Mouse (Mus musculus) neural tube, embryonic 12.5 days (tissue): ENCODE results near the gene Ywhag. TPM values are rescaled to one million over a fixed set of nuclear protein-coding genes. Genes with fewer than 3 reads are reported as not detected.
A peak's percentile ranks its signal among the peaks of the same experiment; 100 is the strongest.

Experiments
- ATAC-seq: fragments of 200-750 bp; cut with Nextera tagmentation; 2 replicates; pipeline ENCODE4 v1.8.0; 2017; ENCODE audit warnings: low read depth, mild to moderate bottlenecking, moderate TSS enrichment, moderate library complexity; ENCODE audit not compliant: low FRiP score
- H3K27ac ChIP-seq: fragments of 300-500 bp; sonication (generic); 2 replicates; pipeline ENCODE4 v1.5.1; 2016
- H3K27me3 ChIP-seq: fragments of 300-500 bp; sonication (generic); replicated peaks from 2 replicates; pipeline ENCODE4 v1.6.1; 2016; ENCODE audit warnings: mild to moderate bottlenecking
- H3K36me3 ChIP-seq: fragments of 300-500 bp; sonication (generic); 2 replicates; pipeline ENCODE4 v1.6.1; 2016; ENCODE audit warnings: mild to moderate bottlenecking
- H3K4me1 ChIP-seq: fragments of 300-500 bp; sonication (generic); 2 replicates; pipeline ENCODE4 v1.6.1; 2016
- H3K4me2 ChIP-seq: fragments of 300-500 bp; sonication (generic); replicated peaks from 2 replicates; pipeline ENCODE4 v1.6.1; 2016; ENCODE audit warnings: mild to moderate bottlenecking
- H3K4me3 ChIP-seq: fragments of 300-500 bp; sonication (generic); 2 replicates; pipeline ENCODE4 v1.5.1; 2016
- H3K9ac ChIP-seq: fragments of 300-500 bp; sonication (generic); 2 replicates; pipeline ENCODE4 v1.6.1; 2016; ENCODE audit warnings: mild to moderate bottlenecking
- H3K9me3 ChIP-seq: fragments of 300-500 bp; sonication (generic); 2 replicates; pipeline ENCODE4 v1.6.1; 2016; ENCODE audit warnings: mild to moderate bottlenecking
- WGBS: fragments of 180-500 bp; shearing (Covaris S2); methylation state at CpG from one replicate; pipeline ENCODE4 v1.1.7; 2016; 5-methylcytosine and 5-hydroxymethylcytosine counted together
- polyA plus RNA-seq: library from polyadenylated mRNA; unstranded; fragments of >200 nt; fragmentation: Nextera tagmentation; extraction: Ambion mirVana; gene quantifications from 2 replicates; pipeline ENCODE4 v1.2.1, GENCODE M21; 2016

The Ywhag gene
- polyA plus RNA-seq, result 516 and 524 TPM in 2 replicates

DNA sequence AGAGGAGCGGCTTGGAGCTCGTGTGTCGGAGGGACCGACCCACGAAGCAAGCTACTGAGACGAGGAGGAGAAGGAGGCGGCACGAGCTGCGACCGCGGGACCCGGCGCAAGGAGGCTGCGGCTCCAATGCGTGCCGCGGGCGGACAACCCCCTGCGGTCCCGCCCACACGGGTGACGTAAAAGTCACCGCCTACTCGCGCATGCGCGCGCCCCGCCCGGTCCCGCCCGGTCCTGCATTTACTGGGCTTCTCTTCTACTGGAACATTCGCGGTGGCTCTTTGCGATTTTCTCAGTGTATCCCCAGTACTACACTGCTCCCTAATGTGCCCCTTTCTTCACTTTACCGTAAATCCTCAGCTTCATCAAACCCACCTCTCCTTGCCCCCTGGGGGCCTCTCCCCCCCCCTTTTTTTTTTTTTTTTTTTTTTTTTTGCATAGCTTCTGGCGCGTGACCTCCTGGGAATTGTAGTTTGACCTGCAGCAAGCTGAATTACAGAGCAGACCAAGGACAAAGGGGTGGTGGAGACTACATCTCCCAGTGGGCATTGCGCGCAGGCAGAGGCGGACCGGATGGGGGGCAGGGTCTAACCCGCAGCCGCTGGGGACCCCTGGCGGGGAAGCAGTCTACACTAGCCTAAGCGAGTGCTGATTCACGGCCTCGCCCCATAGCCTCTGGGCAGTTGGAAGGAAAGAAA, at the start of gene Ywhag:
Gene Ywhag, minus strand, starts transcription at position 136 of the 695 bp plus-strand sequence.
- Histone ChIP-seq H3K9ac (peak within 1 kb of the TSS; percentile 92), H3K9me3 (no peaks in the 10 kb centered on the region), H3K4me2 (peak within 1 kb of the TSS; percentile 63), H3K4me1 (peaks cover 16% of the 10 kb centered on the region), H3K27ac (peak within 1 kb of the TSS; percentile 92), H3K27me3 (no peaks in the 10 kb centered on the region), H3K4me3 (peak within 1 kb of the TSS; percentile 91), H3K36me3 (peaks cover 25% of the 10 kb centered on the region)
- peak; percentile 95 for ATAC-seq
- WGBS, result 0% methylated on average over 47 of the region's 48 CpGs

DNA sequence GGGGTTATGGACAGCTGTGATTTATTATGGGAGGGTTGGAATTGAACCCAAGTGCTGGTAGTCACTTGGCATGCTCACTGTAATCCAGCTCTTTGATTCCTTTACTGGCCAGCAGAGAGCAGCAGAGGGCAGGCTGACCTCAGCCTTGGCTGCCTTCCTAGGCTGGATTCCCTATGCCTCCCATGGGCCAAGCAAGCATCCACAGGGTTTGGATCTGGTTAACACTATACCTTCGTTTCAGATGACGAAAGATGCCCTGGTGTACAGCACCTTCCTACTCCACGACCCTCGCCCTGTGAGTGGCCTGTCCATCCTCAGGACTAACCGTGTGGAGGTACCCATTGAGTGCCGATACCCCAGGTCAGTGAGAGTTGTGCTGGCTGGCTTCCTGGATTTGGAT, 48.0 kb upstream of the Ywhag start:
- Histone ChIP-seq H3K4me2 (no peak overlapping the region), H3K36me3 (no peaks in the 10 kb centered on the region), H3K27ac (no peak overlapping the region), H3K4me3 (no peak overlapping the region), H3K9me3 (no peaks in the 10 kb centered on the region), H3K9ac (no peak overlapping the region), H3K27me3 (no peaks in the 10 kb centered on the region), H3K4me1 (no peaks in the 10 kb centered on the region)
- 45% methylated on average over 6 of the region's 6 CpGs for WGBS
- ATAC-seq, result no peak

DNA sequence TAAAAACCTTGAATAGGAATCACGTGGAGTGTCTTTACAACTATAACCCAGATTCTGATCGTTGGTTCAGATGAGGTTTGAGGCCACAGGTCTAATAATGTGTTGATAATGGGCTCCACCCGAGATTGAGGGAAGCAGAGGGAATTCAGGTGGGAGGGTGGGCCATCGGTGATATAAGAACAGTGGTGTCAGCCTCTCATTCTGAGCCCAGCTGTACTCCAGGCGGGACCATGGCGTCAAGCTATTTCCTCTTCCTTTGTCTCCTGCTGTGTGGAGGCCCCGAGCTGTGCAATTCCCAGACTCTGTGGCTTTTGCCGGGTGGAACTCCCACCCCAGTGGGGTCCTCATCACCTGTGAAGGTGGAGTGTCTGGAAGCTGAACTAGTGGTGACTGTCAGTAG, 45.5 kb upstream of the Ywhag start, which contains the start of gene Zp3:
Gene Zp3, plus strand, starts transcription at position 196 of the 400 bp plus-strand sequence.
- Histone ChIP-seq H3K9me3 (no peaks in the 10 kb centered on the region), H3K4me2 (no peak within 1 kb of the TSS), H3K9ac (no peak within 1 kb of the TSS), H3K27me3 (no peaks in the 10 kb centered on the region), H3K4me1 (no peaks in the 10 kb centered on the region), H3K36me3 (no peaks in the 10 kb centered on the region), H3K27ac (no peak within 1 kb of the TSS), H3K4me3 (no peak within 1 kb of the TSS)
- WGBS, result 70% methylated on average over 8 of the region's 8 CpGs
- ATAC-seq, result no peak

DNA sequence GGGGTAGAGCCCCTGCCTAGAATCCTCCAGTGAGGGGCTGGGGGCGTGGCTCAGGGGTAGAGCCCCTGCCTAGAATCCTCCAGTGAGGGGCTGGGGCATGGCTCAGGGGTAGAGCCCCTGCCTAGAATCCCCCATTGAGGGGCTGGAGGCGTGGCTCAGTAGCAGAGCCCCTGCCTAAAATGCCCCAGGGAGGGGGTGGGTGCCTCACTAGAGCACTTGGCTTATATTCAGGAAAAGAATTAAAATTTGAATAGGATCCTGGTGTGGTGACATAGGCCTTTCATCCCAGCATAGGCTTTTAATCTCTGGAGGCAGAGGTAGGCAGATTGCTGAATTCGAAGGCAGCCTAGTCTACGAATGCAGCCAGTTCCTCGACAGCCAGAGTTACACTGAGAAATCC, 45.0 kb upstream of the Ywhag start:
- H3K9ac ChIP-seq, result no peak overlapping the region
- no peak overlapping the region for H3K27ac ChIP-seq
- H3K4me2 ChIP-seq, result no peak overlapping the region
- no peaks in the 10 kb centered on the region for H3K9me3 ChIP-seq
- WGBS, result 83% methylated on average over 5 of the region's 5 CpGs
- no peaks in the 10 kb centered on the region for H3K36me3 ChIP-seq
- no peaks in the 10 kb centered on the region for H3K4me1 ChIP-seq
- H3K4me3 ChIP-seq, result no peak overlapping the region
- no peaks in the 10 kb centered on the region for H3K27me3 ChIP-seq
- no peak for ATAC-seq

DNA sequence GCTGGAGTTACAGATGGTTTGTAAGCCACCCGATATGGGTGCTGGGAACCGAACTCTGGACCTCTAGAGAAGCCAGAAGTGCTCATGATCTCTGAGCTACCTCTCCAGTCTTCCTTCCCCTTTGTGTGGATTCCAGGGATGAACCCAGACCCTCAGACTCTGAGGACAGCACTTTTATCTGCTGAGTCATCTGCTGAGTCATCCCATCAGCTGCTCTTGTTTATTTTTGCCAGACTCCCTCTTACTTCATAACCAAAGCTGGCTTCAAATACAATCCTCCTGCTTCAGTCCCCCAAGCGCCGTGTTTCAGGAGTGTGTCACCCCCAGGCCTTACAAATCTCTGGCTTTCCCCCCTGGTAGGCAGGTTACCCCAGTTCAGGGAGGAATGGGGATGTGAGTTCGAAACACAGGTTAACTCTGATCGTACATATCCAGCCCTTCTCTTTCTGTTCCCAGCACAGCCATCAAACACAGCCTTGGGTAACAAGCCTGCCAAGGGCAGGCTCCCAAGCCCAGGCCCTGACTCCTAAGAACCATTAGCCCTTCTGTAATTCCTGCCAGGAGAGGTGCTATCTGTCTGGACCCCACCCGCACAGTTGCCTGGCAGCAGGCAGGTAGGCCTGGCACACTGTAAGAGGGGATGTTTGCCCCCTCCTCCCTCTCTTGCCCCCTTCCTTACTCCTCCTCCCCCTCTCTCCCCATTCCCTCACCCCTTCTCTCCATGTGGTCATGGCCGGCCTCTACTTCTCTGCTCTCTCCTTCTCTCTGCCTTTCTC, 41.7 kb upstream of the Ywhag start:
- ATAC-seq, result no peak
- Histone ChIP-seq H3K27ac (no peak overlapping the region), H3K4me1 (no peaks in the 10 kb centered on the region), H3K4me2 (no peak overlapping the region), H3K36me3 (no peaks in the 10 kb centered on the region), H3K27me3 (no peaks in the 10 kb centered on the region), H3K9me3 (no peaks in the 10 kb centered on the region), H3K9ac (no peak overlapping the region), H3K4me3 (no peak overlapping the region)
- WGBS, result 93% methylated on average over 8 of the region's 8 CpGs

DNA sequence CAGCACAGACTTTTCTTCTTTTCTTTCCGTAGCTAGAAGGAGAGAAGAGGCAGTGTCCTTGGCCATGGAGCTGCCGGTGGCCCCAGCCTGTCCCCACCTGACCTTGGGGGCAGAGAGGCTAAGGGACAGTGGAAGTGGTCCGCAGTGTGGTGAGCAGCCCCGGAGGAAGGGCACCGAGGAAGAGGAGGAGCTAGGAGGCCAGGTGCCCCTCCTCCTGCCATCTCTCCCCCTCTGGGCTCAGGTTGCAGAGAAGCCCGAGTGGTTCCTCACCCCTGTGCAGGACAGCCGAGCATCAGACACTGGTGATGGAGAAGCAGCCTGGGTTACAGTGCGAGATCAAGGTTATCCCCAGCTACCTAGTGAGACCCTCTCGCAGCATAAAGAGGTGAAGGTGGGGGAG, 39.9 kb upstream of the Ywhag start, which contains the start of gene Ssc4d:
Gene Ssc4d, minus strand, starts transcription at position 167 of the 400 bp plus-strand sequence.
- H3K4me2 ChIP-seq, result no peak within 1 kb of the TSS
- WGBS, result 19% methylated on average over 9 of the region's 9 CpGs
- H3K36me3 ChIP-seq, result no peaks in the 10 kb centered on the region
- H3K9ac ChIP-seq, result no peak within 1 kb of the TSS
- no peak for ATAC-seq
- no peak within 1 kb of the TSS for H3K27ac ChIP-seq
- no peaks in the 10 kb centered on the region for H3K9me3 ChIP-seq
- H3K27me3 ChIP-seq, result no peaks in the 10 kb centered on the region
- no peak within 1 kb of the TSS for H3K4me3 ChIP-seq
- no peaks in the 10 kb centered on the region for H3K4me1 ChIP-seq

DNA sequence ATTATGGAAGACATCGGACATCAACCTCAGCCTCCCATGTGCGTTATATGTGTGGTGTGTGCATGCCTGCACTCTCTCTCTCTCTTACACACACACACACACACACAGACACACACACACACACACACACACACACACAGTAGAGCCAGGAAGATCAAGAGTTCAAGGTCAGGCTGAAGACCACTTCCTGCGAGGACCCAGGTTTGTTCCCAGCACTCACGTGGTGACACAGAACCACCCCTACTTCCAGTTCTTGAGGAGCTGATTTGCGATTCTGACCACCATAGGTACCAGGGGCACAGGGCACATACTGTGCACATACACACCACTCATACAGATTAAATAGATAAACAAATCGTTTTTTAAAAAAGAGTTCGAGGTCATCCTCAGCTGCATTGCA, 37.5 kb upstream of the Ywhag start:
- 85% methylated on average over 7 of the region's 7 CpGs for WGBS

DNA sequence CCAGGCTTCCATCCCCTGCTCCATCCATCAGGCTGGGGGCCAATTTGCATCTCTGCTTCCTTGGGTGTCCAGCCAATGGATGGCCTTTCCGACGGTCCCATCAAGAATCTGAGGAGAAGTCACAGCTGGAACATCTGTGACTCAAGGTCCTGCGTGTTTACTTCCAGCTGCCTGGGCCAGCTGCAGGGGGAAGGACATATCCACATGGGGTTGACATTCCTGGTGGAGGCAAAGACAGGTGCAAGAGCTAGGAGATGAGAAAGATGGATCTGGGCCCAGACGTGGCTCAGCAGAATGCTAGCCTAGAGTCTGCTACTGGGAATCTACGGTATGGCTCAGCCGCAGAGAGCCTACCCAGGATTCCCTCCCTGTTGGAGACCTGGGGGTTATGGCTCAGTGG, 35.8 kb upstream of the Ywhag start:
- WGBS, result 83% methylated on average over 6 of the region's 6 CpGs

More for the DNA sequence above, 37.5 kb upstream of the Ywhag start:
- Histone ChIP-seq H3K36me3 (no peaks in the 10 kb centered on the region), H3K9me3 (no peaks in the 10 kb centered on the region), H3K27ac (no peak overlapping the region), H3K4me2 (no peak overlapping the region), H3K4me3 (no peak overlapping the region), H3K4me1 (no peaks in the 10 kb centered on the region), H3K9ac (no peak overlapping the region), H3K27me3 (no peaks in the 10 kb centered on the region)
- ATAC-seq, result no peak

DNA sequence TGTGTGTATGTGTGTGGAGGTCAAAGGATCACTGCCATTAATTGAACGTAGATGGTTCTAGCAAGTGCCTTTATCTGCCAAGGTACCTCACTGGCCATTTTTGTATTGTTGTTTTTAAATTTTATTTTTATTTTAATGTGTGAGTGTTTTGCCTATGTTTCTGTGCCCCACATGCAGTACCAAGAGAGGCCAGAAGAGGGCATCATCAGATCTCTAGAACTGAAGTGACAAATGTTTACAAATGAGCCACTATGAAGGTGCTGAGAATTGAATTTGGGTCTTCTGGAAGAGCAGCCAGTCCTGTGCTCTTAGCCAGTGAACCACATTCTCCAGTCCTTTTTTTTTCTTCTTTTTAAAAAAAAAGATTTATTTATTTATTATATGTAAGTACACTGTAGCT, 34.4 kb upstream of the Ywhag start:
- Histone ChIP-seq H3K27ac (no peak overlapping the region), H3K27me3 (no peaks in the 10 kb centered on the region; the same call in 1 of the 2 replicates), H3K4me3 (no peak overlapping the region), H3K9ac (no peak overlapping the region), H3K4me2 (no peak overlapping the region), H3K9me3 (no peaks in the 10 kb centered on the region), H3K4me1 (no peaks in the 10 kb centered on the region), H3K36me3 (no peaks in the 10 kb centered on the region)
- no peak for ATAC-seq
- 68% methylated on average over 1 of the region's 1 CpGs for WGBS

More for the DNA sequence above, 35.8 kb upstream of the Ywhag start:
- no peak for ATAC-seq
- H3K36me3 ChIP-seq, result no peaks in the 10 kb centered on the region
- H3K27me3 ChIP-seq, result no peaks in the 10 kb centered on the region
- no peaks in the 10 kb centered on the region for H3K9me3 ChIP-seq
- no peak overlapping the region for H3K4me3 ChIP-seq
- no peaks in the 10 kb centered on the region for H3K4me1 ChIP-seq
- H3K9ac ChIP-seq, result no peak overlapping the region
- no peak overlapping the region for H3K27ac ChIP-seq
- H3K4me2 ChIP-seq, result no peak overlapping the region

DNA sequence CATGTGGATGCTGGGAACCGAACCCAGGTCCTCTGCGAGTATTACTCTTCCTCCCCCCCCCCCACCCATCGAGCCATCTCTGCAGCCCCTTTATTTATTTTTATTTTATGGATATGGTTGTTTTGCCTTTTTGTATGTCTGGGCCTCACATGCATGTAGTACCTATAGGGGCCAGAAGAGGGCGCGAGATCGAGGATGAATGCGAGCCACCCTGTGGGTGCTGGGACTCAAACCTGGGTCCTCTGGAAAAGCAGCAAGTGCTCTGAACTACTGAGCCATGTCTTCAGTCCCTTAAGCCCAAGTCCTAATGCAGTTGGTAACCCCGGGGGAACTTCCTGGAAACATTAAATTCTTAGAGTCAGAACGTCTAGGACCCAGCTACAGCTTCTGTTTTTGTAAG, 32.5 kb upstream of the Ywhag start:
- Histone ChIP-seq H3K27me3 (no peaks in the 10 kb centered on the region; the same call in 1 of the 2 replicates), H3K4me3 (no peak overlapping the region), H3K9me3 (no peaks in the 10 kb centered on the region), H3K9ac (no peak overlapping the region), H3K36me3 (no peaks in the 10 kb centered on the region), H3K4me2 (no peak overlapping the region), H3K4me1 (peaks cover 8% of the 10 kb centered on the region), H3K27ac (no peak overlapping the region)
- WGBS, result 69% methylated on average over 9 of the region's 9 CpGs
- ATAC-seq, result no peak

DNA sequence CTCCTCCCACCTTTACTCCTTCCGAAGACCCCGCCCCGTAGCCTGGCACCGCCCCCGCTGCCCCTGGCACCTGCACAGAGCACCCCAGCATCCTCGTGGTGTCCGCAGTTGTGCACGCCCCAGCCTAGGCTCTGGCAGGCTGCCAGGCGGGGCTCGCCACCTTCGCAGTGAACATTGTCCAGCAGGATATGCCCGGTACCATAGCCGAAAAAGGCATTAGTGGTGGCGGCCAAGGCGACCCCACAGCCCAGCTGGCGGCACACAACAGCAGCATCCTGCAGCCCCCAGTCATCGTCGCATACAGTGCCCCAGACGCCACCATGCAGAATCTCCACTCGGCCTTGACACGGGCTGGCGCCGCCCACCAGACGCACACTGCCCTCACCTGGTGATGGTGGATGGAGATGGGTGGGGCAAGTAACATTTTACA, 31.1 kb upstream of the Ywhag start:
- Histone ChIP-seq H3K4me3 (no peak overlapping the region), H3K27ac (no peak overlapping the region), H3K9me3 (no peaks in the 10 kb centered on the region), H3K4me1 (peaks cover 11% of the 10 kb centered on the region), H3K9ac (no peak overlapping the region), H3K36me3 (no peaks in the 10 kb centered on the region), H3K4me2 (peak overlapping the region; percentile 42), H3K27me3 (no peaks in the 10 kb centered on the region; the same call in 1 of the 2 replicates)
- WGBS, result 10% methylated on average over 24 of the region's 24 CpGs
- ATAC-seq, result no peak

DNA sequence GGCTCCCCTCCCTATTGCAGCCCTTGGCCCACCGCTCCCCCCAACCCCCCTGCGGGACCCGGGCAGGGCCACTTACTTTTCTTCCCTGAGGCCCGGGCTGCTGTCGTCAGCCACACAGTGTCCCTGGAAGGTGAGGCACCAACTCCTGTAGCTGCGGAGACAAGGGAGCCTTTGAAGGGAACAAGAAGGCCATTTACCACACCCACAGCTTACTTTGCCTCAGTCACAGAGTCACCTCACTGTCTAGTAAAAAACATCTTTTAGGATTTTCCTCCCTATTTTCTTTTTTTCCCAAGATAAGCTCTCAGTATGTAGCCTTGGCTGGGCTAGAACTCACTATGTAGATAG, 28.8 kb upstream of the Ywhag start:
- WGBS, result 6% methylated on average over 6 of the region's 6 CpGs
- no peaks in the 10 kb centered on the region; the same call in 1 of the 2 replicates for H3K27me3 ChIP-seq
- no peaks in the 10 kb centered on the region for H3K36me3 ChIP-seq
- ATAC-seq, result no peak
- H3K4me2 ChIP-seq, result peak overlapping the region; percentile 96
- peak overlapping the region; percentile 58 for H3K4me3 ChIP-seq
- peak overlapping the region; percentile 94 for H3K27ac ChIP-seq
- H3K9me3 ChIP-seq, result no peaks in the 10 kb centered on the region
- H3K9ac ChIP-seq, result peak overlapping the region; percentile 89
- peaks cover 11% of the 10 kb centered on the region for H3K4me1 ChIP-seq
